Mouse (Mus musculus) liver, postnatal 0 days (tissue): ENCODE results near the gene Gm21830. TPM values are rescaled to one million over a fixed set of nuclear protein-coding genes. Genes with fewer than 3 reads are reported as not detected.
A peak's percentile ranks its signal among the peaks of the same experiment; 100 is the strongest.
"Not testable (repeated sequence)": the region's sequence is repeated elsewhere in the genome, so short reads cannot be mapped to it uniquely, and the experiment has no call there.

Source experiments
- ATAC-seq: fragments of 200-750 bp; cut with Nextera tagmentation; 2 replicates; pipeline ENCODE4 v1.8.0; 2017; ENCODE audit warnings: mild to moderate bottlenecking, moderate library complexity
- DNase-seq: peaks from one replicate; pipeline ENCODE4 v3.0.0-alpha.2; 2016
- H3K27ac ChIP-seq: fragments of 300-500 bp; sonication (generic); 2 replicates; pipeline ENCODE4 v1.5.1; 2014; ENCODE audit warnings: antibody characterized with exemption, moderate library complexity, mild to moderate bottlenecking, low read depth
- H3K27me3 ChIP-seq: fragments of 300-500 bp; sonication (generic); 2 replicates; pipeline ENCODE4 v1.6.1; 2014; ENCODE audit warnings: low read length, control low read depth, mixed read lengths; ENCODE audit not compliant: insufficient read depth
- H3K36me3 ChIP-seq: fragments of 300-500 bp; sonication (generic); replicated peaks from 2 replicates; pipeline ENCODE4 v1.6.1; 2014; ENCODE audit warnings: mild to moderate bottlenecking, control low read depth, low read length, moderate library complexity, mixed read lengths; ENCODE audit not compliant: insufficient read depth
- H3K4me1 ChIP-seq: fragments of 300-500 bp; sonication (generic); 2 replicates; pipeline ENCODE4 v1.6.1; 2014; ENCODE audit warnings: antibody characterized with exemption, mild to moderate bottlenecking, control low read depth; ENCODE audit not compliant: insufficient read depth
- H3K4me2 ChIP-seq: fragments of 300-500 bp; sonication (generic); 2 replicates; pipeline ENCODE4 v1.6.1; 2014; ENCODE audit warnings: low read depth, mild to moderate bottlenecking, low read length, moderate library complexity, mixed read lengths
- H3K4me3 ChIP-seq: fragments of 300-500 bp; sonication (generic); 2 replicates; pipeline ENCODE4 v1.5.1; 2014; ENCODE audit warnings: low read depth, low read length
- H3K9ac ChIP-seq: fragments of 300-500 bp; sonication (generic); replicated peaks from 2 replicates; pipeline ENCODE4 v1.6.1; 2014; ENCODE audit warnings: mild to moderate bottlenecking, moderate library complexity
- H3K9me3 ChIP-seq: fragments of 300-500 bp; sonication (generic); 2 replicates; pipeline ENCODE4 v1.6.1; 2016; ENCODE audit warnings: mild to moderate bottlenecking, control low read depth, low read length, mixed read lengths
- CTCF ChIP-seq: sonication (generic); IDR thresholded peaks from 2 replicates; pipeline ENCODE4 v1.5.1; 2016; ENCODE audit warnings: antibody characterized with exemption, low read depth
- EP300 ChIP-seq: IDR thresholded peaks from 2 replicates; pipeline ENCODE4 v1.6.1; 2016; ENCODE audit warnings: antibody characterized with exemption, low read depth, mild to moderate bottlenecking
- WGBS: fragments of 180-500 bp; shearing (Covaris S2); extraction: QIAGEN DNeasy Blood & Tissue Kit; methylation state at CpG from one replicate; pipeline ENCODE4 v1.1.7; 2014; ENCODE audit not compliant: insufficient replicate concordance; 5-methylcytosine and 5-hydroxymethylcytosine counted together
- polyA plus RNA-seq: library from polyadenylated mRNA; unstranded; fragments of >200 nt; fragmentation: Nextera tagmentation; extraction: Ambion mirVana; gene quantifications from 2 replicates; pipeline ENCODE4 v1.2.1, GENCODE M21; 2015

The Gm21830 gene
- polyA plus RNA-seq, 1 experiment from 2014 or later: not detected

GRCm38 (mm10) chr2:67445780-67446179 lies 32.3 kb downstream of the Gm21830 start, which contains the start of gene Xirp2:
TSS of gene Xirp2 (plus strand) at chr2:67446002.
- Histone ChIP-seq H3K36me3 (no peaks in the 10 kb centered on the region), H3K9ac (no peak within 1 kb of the TSS), H3K4me1 (no peaks in the 10 kb centered on the region), H3K27ac (no peak within 1 kb of the TSS), H3K27me3 (no peaks in the 10 kb centered on the region), H3K9me3 (no peaks in the 10 kb centered on the region), H3K4me3 (no peak within 1 kb of the TSS), H3K4me2 (no peak within 1 kb of the TSS)
- DNase-seq (no peak), ATAC-seq (no peak)
- TF ChIP-seq CTCF (no peak), EP300 (no peak)
- 72% methylated on average over 3 of the region's 3 CpGs for WGBS

GRCm38 (mm10) chr2:67446772-67447171 lies 33.2 kb downstream of the Gm21830 start:
- H3K9me3 ChIP-seq: no peaks in the 10 kb centered on the region
- no peak overlapping the region for H3K4me3 ChIP-seq
- H3K36me3 ChIP-seq: no peaks in the 10 kb centered on the region
- no peak for DNase-seq
- H3K4me2 ChIP-seq: no peak overlapping the region
- no peaks in the 10 kb centered on the region for H3K27me3 ChIP-seq
- H3K27ac ChIP-seq: no peak overlapping the region
- no peak for ATAC-seq
- TF ChIP-seq CTCF: no peak
- no peak for TF ChIP-seq EP300
- H3K9ac ChIP-seq: no peak overlapping the region
- no peaks in the 10 kb centered on the region for H3K4me1 ChIP-seq
- 70% methylated on average over 1 of the region's 1 CpGs for WGBS

GRCm38 (mm10) chr2:67447206-67447605 lies 33.7 kb downstream of the Gm21830 start:
- no peak overlapping the region for H3K9ac ChIP-seq
- no peak overlapping the region for H3K4me2 ChIP-seq
- H3K9me3 ChIP-seq: no peaks in the 10 kb centered on the region
- TF ChIP-seq CTCF (no peak), EP300 (no peak)
- no peak for ATAC-seq
- no peak overlapping the region for H3K27ac ChIP-seq
- H3K36me3 ChIP-seq: no peaks in the 10 kb centered on the region
- 67% methylated on average over 12 of the region's 12 CpGs for WGBS
- no peaks in the 10 kb centered on the region for H3K4me1 ChIP-seq
- DNase-seq: no peak
- H3K4me3 ChIP-seq: no peak overlapping the region
- H3K27me3 ChIP-seq: no peaks in the 10 kb centered on the region

- Histone ChIP-seq H3K9ac (no peak overlapping the region), H3K27ac (no peak overlapping the region), H3K36me3 (no peaks in the 10 kb centered on the region), H3K27me3 (no peaks in the 10 kb centered on the region), H3K4me1 (no peaks in the 10 kb centered on the region), H3K4me2 (no peak overlapping the region), H3K4me3 (no peak overlapping the region), H3K9me3 (no peaks in the 10 kb centered on the region)
- DNase-seq (no peak), ATAC-seq (no peak)
- WGBS: 63% methylated on average over 3 of the region's 3 CpGs
- TF ChIP-seq EP300 (no peak), CTCF (no peak)
Measured at GRCm38 (mm10) chr2:67460857-67461256, 47.3 kb downstream of the Gm21830 start.

- DNase-seq (no peak), ATAC-seq (no peak)
- H3K36me3 ChIP-seq: no peaks in the 10 kb centered on the region
- no peaks in the 10 kb centered on the region for H3K27me3 ChIP-seq
- no peak overlapping the region for H3K4me2 ChIP-seq
- H3K4me1 ChIP-seq: no peaks in the 10 kb centered on the region
- no peak for TF ChIP-seq CTCF
- no peak for TF ChIP-seq EP300
- WGBS: 74% methylated on average over 7 of the region's 7 CpGs
- no peak overlapping the region for H3K27ac ChIP-seq
- H3K9ac ChIP-seq: no peak overlapping the region
- no peak overlapping the region for H3K4me3 ChIP-seq
- H3K9me3 ChIP-seq: no peaks in the 10 kb centered on the region
Measured at GRCm38 (mm10) chr2:67467036-67467435, 53.5 kb downstream of the Gm21830 start.

GRCm38 (mm10) chr2:67470030-67470429 lies 56.5 kb downstream of the Gm21830 start:
- not testable (repeated sequence) for H3K4me2 ChIP-seq, H3K9ac ChIP-seq, H3K4me1 ChIP-seq, H3K27ac ChIP-seq, ATAC-seq, H3K36me3 ChIP-seq, H3K9me3 ChIP-seq, H3K4me3 ChIP-seq, DNase-seq, H3K27me3 ChIP-seq
- WGBS: 64% methylated on average over 5 of the region's 5 CpGs

GRCm38 (mm10) chr2:67477753-67478152 lies 64.2 kb downstream of the Gm21830 start:
- no peaks in the 10 kb centered on the region for H3K27me3 ChIP-seq
- no peak overlapping the region for H3K4me3 ChIP-seq
- H3K9me3 ChIP-seq: no peaks in the 10 kb centered on the region
- H3K4me2 ChIP-seq: no peak overlapping the region
- DNase-seq (peak; percentile 29), ATAC-seq (no peak)
- H3K27ac ChIP-seq: no peak overlapping the region
- WGBS: 14% methylated on average over 6 of the region's 6 CpGs
- no peak overlapping the region for H3K9ac ChIP-seq
- peak; percentile 64 for TF ChIP-seq CTCF
- TF ChIP-seq EP300: no peak
- H3K36me3 ChIP-seq: no peaks in the 10 kb centered on the region
- no peaks in the 10 kb centered on the region for H3K4me1 ChIP-seq
